Mouse (Mus musculus): Measurements from ENCODE around the gene Hoxd13. TPM values are rescaled to one million over a fixed set of nuclear protein-coding genes. Genes with fewer than 3 reads are reported as not detected.

Gene Hoxd13
- polyA plus RNA-seq, 1 experiment from 2014 or later: not detected

GRCm38 (mm10) chr2:74659507-74660005, 8.6 kb upstream of the Hoxd13 start, which contains the start of gene Evx2:
Gene Evx2, minus strand, starts transcription at chr2:74659557.
- 4% methylated on average over 28 of the region's 28 CpGs for WGBS
- H3K9me3 ChIP-seq (ENCODE audit: control insufficient read depth): no peaks in the 10 kb centered on the region
- peak within 1 kb of the TSS; percentile 9; the same call in 1 of the 2 replicates for H3K4me3 ChIP-seq (ENCODE audit: low read depth, low read length)
- TF ChIP-seq CTCF (IDR thresholded peaks at IDR 0.05; ENCODE audit: low read depth): no peak
- H3K27ac ChIP-seq (ENCODE audit: low read depth, low read length): no peak within 1 kb of the TSS
- no peak for ATAC-seq
- no peak within 1 kb of the TSS for H3K9ac ChIP-seq (ENCODE audit: low read depth, low read length)
- no peaks in the 10 kb centered on the region for H3K36me3 ChIP-seq (ENCODE audit: control insufficient read depth, insufficient read depth)
- H3K4me2 ChIP-seq (replicated peaks; ENCODE audit: low read depth): no peak within 1 kb of the TSS
- peaks cover 98% of the 10 kb centered on the region for H3K27me3 ChIP-seq (replicated peaks; ENCODE audit: control insufficient read depth, insufficient read depth, low read length)
- no peaks in the 10 kb centered on the region for H3K4me1 ChIP-seq (replicated peaks; ENCODE audit: control insufficient read depth, insufficient read depth, low read length)

- Histone ChIP-seq H3K27ac (ENCODE audit: low read depth, low read length) (no peak overlapping the region), H3K4me2 (replicated peaks; ENCODE audit: low read depth) (no peak overlapping the region), H3K36me3 (ENCODE audit: control insufficient read depth, insufficient read depth) (no peaks in the 10 kb centered on the region), H3K9me3 (ENCODE audit: control insufficient read depth) (no peaks in the 10 kb centered on the region), H3K9ac (ENCODE audit: low read depth, low read length) (no peak overlapping the region), H3K4me3 (ENCODE audit: low read depth, low read length) (no peak overlapping the region), H3K27me3 (replicated peaks; ENCODE audit: control insufficient read depth, insufficient read depth, low read length) (peaks cover 97% of the 10 kb centered on the region), H3K4me1 (replicated peaks; ENCODE audit: control insufficient read depth, insufficient read depth, low read length) (no peaks in the 10 kb centered on the region)
- ATAC-seq: no peak
- 4% methylated on average over 30 of the region's 30 CpGs for WGBS
- TF ChIP-seq CTCF (IDR thresholded peaks at IDR 0.05; ENCODE audit: low read depth): no peak
Observed at GRCm38 (mm10) chr2:74660421-74661375, 7.4 kb upstream of the Hoxd13 start.

- Histone ChIP-seq H3K9me3 (ENCODE audit: control insufficient read depth) (no peaks in the 10 kb centered on the region), H3K27me3 (replicated peaks; ENCODE audit: control insufficient read depth, insufficient read depth, low read length) (peaks cover 97% of the 10 kb centered on the region), H3K4me3 (ENCODE audit: low read depth, low read length) (peak overlapping the region; percentile 6; the same call in 1 of the 2 replicates), H3K4me2 (replicated peaks; ENCODE audit: low read depth) (0 out of 2 replicates have a peak overlapping the region, but pooled peaks have one; percentile 33), H3K4me1 (replicated peaks; ENCODE audit: control insufficient read depth, insufficient read depth, low read length) (no peaks in the 10 kb centered on the region), H3K9ac (ENCODE audit: low read depth, low read length) (no peak overlapping the region), H3K27ac (ENCODE audit: low read depth, low read length) (no peak overlapping the region), H3K36me3 (ENCODE audit: control insufficient read depth, insufficient read depth) (no peaks in the 10 kb centered on the region)
- WGBS: 1% methylated on average over 14 of the region's 14 CpGs
- ATAC-seq: no peak
- TF ChIP-seq CTCF (IDR thresholded peaks at IDR 0.05; ENCODE audit: low read depth): peak; percentile 66
Observed at GRCm38 (mm10) chr2:74661685-74662084, 6.4 kb upstream of the Hoxd13 start.

GRCm38 (mm10) chr2:74663291-74663925, 4.7 kb upstream of the Hoxd13 start:
- WGBS: 4% methylated on average over 18 of the region's 18 CpGs
- H3K4me3 ChIP-seq (ENCODE audit: low read depth, low read length): no peak overlapping the region
- H3K4me2 ChIP-seq (replicated peaks; ENCODE audit: low read depth): no peak overlapping the region
- no peak overlapping the region for H3K27ac ChIP-seq (ENCODE audit: low read depth, low read length)
- peak; percentile 79 for TF ChIP-seq CTCF (IDR thresholded peaks at IDR 0.05; ENCODE audit: low read depth)
- no peaks in the 10 kb centered on the region for H3K9me3 ChIP-seq (ENCODE audit: control insufficient read depth)
- H3K27me3 ChIP-seq (replicated peaks; ENCODE audit: control insufficient read depth, insufficient read depth, low read length): peaks cover 97% of the 10 kb centered on the region
- no peaks in the 10 kb centered on the region for H3K36me3 ChIP-seq (ENCODE audit: control insufficient read depth, insufficient read depth)
- no peak overlapping the region for H3K9ac ChIP-seq (ENCODE audit: low read depth, low read length)
- H3K4me1 ChIP-seq (replicated peaks; ENCODE audit: control insufficient read depth, insufficient read depth, low read length): 0 out of 2 replicates have a peak, but pooled peaks cover 3% of the 10 kb centered on the region
- no peak for ATAC-seq

- WGBS: 3% methylated on average over 7 of the region's 7 CpGs
- H3K4me1 ChIP-seq (replicated peaks; ENCODE audit: control insufficient read depth, insufficient read depth, low read length): 0 out of 2 replicates have a peak, but pooled peaks cover 3% of the 10 kb centered on the region
Observed at GRCm38 (mm10) chr2:74666411-74666810, 1.7 kb upstream of the Hoxd13 start.

More at GRCm38 (mm10) chr2:74666411-74666810, 1.7 kb upstream of the Hoxd13 start:
- Histone ChIP-seq H3K36me3 (ENCODE audit: control insufficient read depth, insufficient read depth) (no peaks in the 10 kb centered on the region), H3K9ac (ENCODE audit: low read depth, low read length) (no peak overlapping the region), H3K27me3 (replicated peaks; ENCODE audit: control insufficient read depth, insufficient read depth, low read length) (peaks cover 96% of the 10 kb centered on the region), H3K9me3 (ENCODE audit: control insufficient read depth) (no peaks in the 10 kb centered on the region), H3K4me2 (replicated peaks; ENCODE audit: low read depth) (no peak overlapping the region), H3K27ac (ENCODE audit: low read depth, low read length) (no peak overlapping the region), H3K4me3 (ENCODE audit: low read depth, low read length) (no peak overlapping the region)
- no peak for TF ChIP-seq CTCF (IDR thresholded peaks at IDR 0.05; ENCODE audit: low read depth)
- no peak for ATAC-seq
